Mouse (Mus musculus) neural tube, embryonic 11.5 days (tissue): Measurements from ENCODE around the gene C3. TPM values are rescaled to one million over a fixed set of nuclear protein-coding genes. Genes with fewer than 3 reads are reported as not detected.

Experiments
- ATAC-seq: fragments of 200-750 bp; cut with Nextera tagmentation; 2 replicates; pipeline ENCODE4 v1.8.0; 2017; ENCODE audit warnings: moderate number of reproducible peaks, mild to moderate bottlenecking, moderate TSS enrichment, moderate library complexity; ENCODE audit not compliant: insufficient read depth, low FRiP score, low TSS enrichment
- DNase-seq: peaks from one replicate; pipeline ENCODE4 v3.0.0-alpha.2; 2015; ENCODE audit warnings: low spot score
- H3K27ac ChIP-seq: fragments of 300-500 bp; sonication (generic); 2 replicates; pipeline ENCODE4 v1.5.1; 2014; ENCODE audit warnings: low read depth, mild to moderate bottlenecking, low read length
- H3K27me3 ChIP-seq: fragments of 300-500 bp; sonication (generic); 2 replicates; pipeline ENCODE4 v1.6.1; 2014; ENCODE audit warnings: mild to moderate bottlenecking, low read length, mixed read lengths; ENCODE audit not compliant: control insufficient read depth, insufficient read depth
- H3K36me3 ChIP-seq: fragments of 300-500 bp; sonication (generic); 2 replicates; pipeline ENCODE4 v1.6.1; 2014; ENCODE audit warnings: mild to moderate bottlenecking, low read length, moderate library complexity, mixed read lengths; ENCODE audit not compliant: control insufficient read depth, insufficient read depth
- H3K4me1 ChIP-seq: fragments of 300-500 bp; sonication (generic); 2 replicates; pipeline ENCODE4 v1.6.1; 2014; ENCODE audit warnings: low read length, mixed read lengths; ENCODE audit not compliant: control insufficient read depth, insufficient read depth
- H3K4me2 ChIP-seq: fragments of 300-500 bp; sonication (generic); 2 replicates; pipeline ENCODE4 v1.6.1; 2014; ENCODE audit warnings: low read depth, mild to moderate bottlenecking, moderate library complexity
- H3K4me3 ChIP-seq: fragments of 300-500 bp; sonication (generic); 2 replicates; pipeline ENCODE4 v1.5.1; 2014; ENCODE audit warnings: low read depth, low read length
- H3K9ac ChIP-seq: fragments of 300-500 bp; sonication (generic); 2 replicates; pipeline ENCODE4 v1.6.1; 2014; ENCODE audit warnings: mild to moderate bottlenecking, low read length
- H3K9me3 ChIP-seq: fragments of 300-500 bp; sonication (generic); 2 replicates; pipeline ENCODE4 v1.6.1; 2016; ENCODE audit warnings: low read length; ENCODE audit not compliant: control insufficient read depth
- WGBS: fragments of 180-500 bp; shearing (Covaris S2); extraction: QIAGEN DNeasy Blood & Tissue Kit; methylation state at CpG from one replicate; pipeline ENCODE4 v1.1.7; 2014; 5-methylcytosine and 5-hydroxymethylcytosine counted together
- polyA plus RNA-seq: library from polyadenylated mRNA; unstranded; fragments of >200 nt; fragmentation: Nextera tagmentation; extraction: Ambion mirVana; gene quantifications from 2 replicates; pipeline ENCODE4 v1.2.1, GENCODE M21; 2014

Gene C3
- polyA plus RNA-seq, 1 experiment from 2014 or later: 0.49 TPM

- Histone ChIP-seq H3K4me3 (peak overlapping the region; percentile 68), H3K27me3 (no peaks in the 10 kb centered on the region), H3K27ac (peak overlapping the region; percentile 93), H3K9me3 (no peaks in the 10 kb centered on the region), H3K4me1 (peaks cover 7% of the 10 kb centered on the region), H3K4me2 (peak overlapping the region; percentile 77), H3K36me3 (no peaks in the 10 kb centered on the region), H3K9ac (peak overlapping the region; percentile 78)
- DNase-seq: peak; percentile 94
- ATAC-seq: peak; percentile 92
- WGBS: under 1% methylated on average over 46 of the region's 46 CpGs
Observed at GRCm38 (mm10) chr17:57247393-57248200, 19.7 kb upstream of the C3 start.

- peaks cover 7% of the 10 kb centered on the region for H3K4me1 ChIP-seq
- 4% methylated on average over 18 of the region's 18 CpGs for WGBS
- no peaks in the 10 kb centered on the region for H3K27me3 ChIP-seq
- no peaks in the 10 kb centered on the region for H3K9me3 ChIP-seq
- H3K4me3 ChIP-seq: peak overlapping the region; percentile 68
- peak; percentile 54 for ATAC-seq
- H3K27ac ChIP-seq: peak overlapping the region; percentile 93
- no peaks in the 10 kb centered on the region for H3K36me3 ChIP-seq
- H3K4me2 ChIP-seq: peak overlapping the region; percentile 46
- H3K9ac ChIP-seq: peak overlapping the region; percentile 78
- DNase-seq: no peak
Observed at GRCm38 (mm10) chr17:57246663-57247392, 18.9 kb upstream of the C3 start.

GRCm38 (mm10) chr17:57245311-57245929, 17.5 kb upstream of the C3 start:
- DNase-seq (peak; percentile 1), ATAC-seq (no peak)
- H3K4me1 ChIP-seq: peaks cover 2% of the 10 kb centered on the region
- WGBS: 86% methylated on average over 10 of the region's 10 CpGs
- no peaks in the 10 kb centered on the region for H3K9me3 ChIP-seq
- no peak overlapping the region for H3K9ac ChIP-seq
- H3K27me3 ChIP-seq: no peaks in the 10 kb centered on the region
- H3K36me3 ChIP-seq: no peaks in the 10 kb centered on the region
- H3K4me2 ChIP-seq: no peak overlapping the region
- no peak overlapping the region for H3K27ac ChIP-seq
- H3K4me3 ChIP-seq: no peak overlapping the region

- Histone ChIP-seq H3K36me3 (no peaks in the 10 kb centered on the region), H3K4me2 (no peak overlapping the region), H3K4me3 (no peak overlapping the region), H3K9ac (no peak overlapping the region), H3K27ac (no peak overlapping the region), H3K4me1 (peaks cover 2% of the 10 kb centered on the region), H3K9me3 (no peaks in the 10 kb centered on the region), H3K27me3 (no peaks in the 10 kb centered on the region)
- no peak for ATAC-seq
- WGBS: 65% methylated on average over 10 of the region's 10 CpGs
- DNase-seq: peak; percentile 1
Observed at GRCm38 (mm10) chr17:57243650-57244370, 15.9 kb upstream of the C3 start.

GRCm38 (mm10) chr17:57237181-57237580, 9.2 kb upstream of the C3 start:
- no peak overlapping the region for H3K27ac ChIP-seq
- 93% methylated on average over 9 of the region's 9 CpGs for WGBS

GRCm38 (mm10) chr17:57235803-57236202, 7.9 kb upstream of the C3 start:
- no peak for ATAC-seq

More at GRCm38 (mm10) chr17:57237181-57237580, 9.2 kb upstream of the C3 start:
- ATAC-seq (no peak), DNase-seq (no peak)
- Histone ChIP-seq H3K9me3 (no peaks in the 10 kb centered on the region), H3K27me3 (no peaks in the 10 kb centered on the region), H3K4me1 (no peaks in the 10 kb centered on the region), H3K36me3 (peaks cover 10% of the 10 kb centered on the region), H3K4me2 (no peak overlapping the region), H3K9ac (no peak overlapping the region), H3K4me3 (no peak overlapping the region)

GRCm38 (mm10) chr17:57234254-57234928, 6.5 kb upstream of the C3 start:
- Histone ChIP-seq H3K4me1 (no peaks in the 10 kb centered on the region), H3K4me2 (no peak overlapping the region), H3K27me3 (no peaks in the 10 kb centered on the region), H3K4me3 (no peak overlapping the region), H3K9me3 (no peaks in the 10 kb centered on the region), H3K36me3 (peaks cover 10% of the 10 kb centered on the region), H3K9ac (no peak overlapping the region), H3K27ac (no peak overlapping the region)
- WGBS: 87% methylated on average over 12 of the region's 12 CpGs
- ATAC-seq (no peak), DNase-seq (no peak)

More at GRCm38 (mm10) chr17:57235803-57236202, 7.9 kb upstream of the C3 start:
- Histone ChIP-seq H3K27me3 (no peaks in the 10 kb centered on the region), H3K9me3 (no peaks in the 10 kb centered on the region), H3K36me3 (peaks cover 10% of the 10 kb centered on the region), H3K9ac (no peak overlapping the region), H3K27ac (no peak overlapping the region), H3K4me3 (no peak overlapping the region), H3K4me1 (no peaks in the 10 kb centered on the region), H3K4me2 (no peak overlapping the region)
- no peak for DNase-seq
- WGBS: 87% methylated on average over 5 of the region's 5 CpGs

- Histone ChIP-seq H3K9me3 (no peaks in the 10 kb centered on the region), H3K36me3 (peaks cover 10% of the 10 kb centered on the region), H3K27ac (no peak overlapping the region), H3K4me1 (no peaks in the 10 kb centered on the region), H3K9ac (no peak overlapping the region), H3K27me3 (no peaks in the 10 kb centered on the region), H3K4me2 (no peak overlapping the region), H3K4me3 (no peak overlapping the region)
- ATAC-seq: peak; percentile 42; the same call in 1 of the 2 replicates
- peak; percentile 27 for DNase-seq
- WGBS: 56% methylated on average over 7 of the region's 7 CpGs
Observed at GRCm38 (mm10) chr17:57233038-57233437, 5.1 kb upstream of the C3 start.
